Mouse (Mus musculus): ENCODE results near the gene Igf1.

- TF ChIP-seq POLR2A (IDR thresholded peaks at IDR 0.05; ENCODE audit: extremely low read depth, insufficient read depth, low read length) (no peak), CTCF (IDR thresholded peaks at IDR 0.05; ENCODE audit: low read depth, low read length) (no peak)
These were observed 13.0 kb upstream of the Igf1 start for GRCm38 (mm10) chr10:87844917-87845552.
